Mouse (Mus musculus) midbrain, embryonic 12.5 days (tissue): Measurements from ENCODE around the gene Cntnap4. TPM values are rescaled to one million over a fixed set of nuclear protein-coding genes. Genes with fewer than 3 reads are reported as not detected.
A peak's percentile ranks its signal among the peaks of the same experiment; 100 is the strongest.
"Not testable (repeated sequence)": the region's sequence is repeated elsewhere in the genome, so short reads cannot be mapped to it uniquely, and the experiment has no call there.

ENCODE experiments used
- ATAC-seq: fragments of 200-750 bp; cut with Nextera tagmentation; 2 replicates; pipeline ENCODE4 v1.8.0; 2017; ENCODE audit warnings: low read depth, moderate TSS enrichment, moderate library complexity; ENCODE audit not compliant: low FRiP score
- H3K27ac ChIP-seq: fragments of 300-500 bp; sonication (generic); replicated peaks from 2 replicates; pipeline ENCODE4 v1.5.1; 2016; ENCODE audit warnings: mild to moderate bottlenecking
- H3K27me3 ChIP-seq: fragments of 300-500 bp; sonication (generic); 2 replicates; pipeline ENCODE4 v1.6.1; 2016; ENCODE audit warnings: mild to moderate bottlenecking
- H3K36me3 ChIP-seq: fragments of 300-500 bp; sonication (generic); 2 replicates; pipeline ENCODE4 v1.6.1; 2016
- H3K4me1 ChIP-seq: fragments of 300-500 bp; sonication (generic); 2 replicates; pipeline ENCODE4 v1.6.1; 2016
- H3K4me2 ChIP-seq: fragments of 300-500 bp; sonication (generic); replicated peaks from 2 replicates; pipeline ENCODE4 v1.6.1; 2016; ENCODE audit warnings: mild to moderate bottlenecking, moderate library complexity
- H3K4me3 ChIP-seq: fragments of 300-500 bp; sonication (generic); 2 replicates; pipeline ENCODE4 v1.5.1; 2016; ENCODE audit warnings: mild to moderate bottlenecking
- H3K9ac ChIP-seq: fragments of 300-500 bp; sonication (generic); replicated peaks from 2 replicates; pipeline ENCODE4 v1.6.1; 2016; ENCODE audit warnings: mild to moderate bottlenecking, moderate library complexity
- H3K9me3 ChIP-seq: fragments of 300-500 bp; sonication (generic); 2 replicates; pipeline ENCODE4 v1.6.1; 2016; ENCODE audit warnings: mild to moderate bottlenecking
- WGBS: fragments of 180-500 bp; shearing (Covaris S2); methylation state at CpG from one replicate; pipeline ENCODE4 v1.1.7; 2016; 5-methylcytosine and 5-hydroxymethylcytosine counted together
- polyA plus RNA-seq: library from polyadenylated mRNA; unstranded; fragments of >200 nt; fragmentation: Nextera tagmentation; extraction: Ambion mirVana; gene quantifications from 2 replicates; pipeline ENCODE4 v1.2.1, GENCODE M21; 2016

The Cntnap4 gene
- polyA plus RNA-seq, 1 experiment from 2014 or later = 2.2 TPM

DNA sequence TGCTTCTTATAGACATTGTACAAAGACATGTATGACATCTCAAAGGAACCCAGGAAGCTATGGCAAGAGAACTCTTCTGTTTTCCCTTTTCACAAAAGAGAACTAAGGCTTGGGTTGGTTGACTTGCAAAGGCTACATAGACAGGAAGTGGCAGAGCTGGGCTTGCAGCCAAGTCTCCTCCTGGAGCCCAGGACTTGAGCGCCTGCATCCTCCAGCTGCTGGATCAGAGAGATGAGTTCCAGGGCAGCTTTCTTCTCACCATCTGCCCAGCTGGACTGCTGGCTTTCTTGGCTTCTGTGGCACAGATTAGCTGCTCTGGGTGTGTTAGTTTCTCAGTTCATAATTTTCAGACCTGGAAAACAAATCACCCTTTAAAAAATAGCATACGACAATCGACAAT lies 165.7 kb downstream of the Cntnap4 start:
- Histone ChIP-seq H3K9ac (no peak overlapping the region), H3K4me3 (no peak overlapping the region), H3K27ac (no peak overlapping the region), H3K4me2 (no peak overlapping the region), H3K36me3 (no peaks in the 10 kb centered on the region), H3K4me1 (no peaks in the 10 kb centered on the region), H3K27me3 (no peaks in the 10 kb centered on the region), H3K9me3 (no peaks in the 10 kb centered on the region)
- WGBS = 97% methylated on average over 3 of the region's 3 CpGs
- no peak for ATAC-seq

GRCm38 (mm10) chr8:112743331-112743730 lies 173.5 kb downstream of the Cntnap4 start:
- no peaks in the 10 kb centered on the region for H3K36me3 ChIP-seq
- no peaks in the 10 kb centered on the region for H3K27me3 ChIP-seq
- no peaks in the 10 kb centered on the region for H3K9me3 ChIP-seq
- ATAC-seq = no peak
- no peaks in the 10 kb centered on the region for H3K4me1 ChIP-seq
- no peak overlapping the region for H3K4me3 ChIP-seq
- WGBS = 92% methylated on average over 4 of the region's 4 CpGs
- H3K27ac ChIP-seq = no peak overlapping the region
- no peak overlapping the region for H3K4me2 ChIP-seq
- H3K9ac ChIP-seq = no peak overlapping the region

DNA sequence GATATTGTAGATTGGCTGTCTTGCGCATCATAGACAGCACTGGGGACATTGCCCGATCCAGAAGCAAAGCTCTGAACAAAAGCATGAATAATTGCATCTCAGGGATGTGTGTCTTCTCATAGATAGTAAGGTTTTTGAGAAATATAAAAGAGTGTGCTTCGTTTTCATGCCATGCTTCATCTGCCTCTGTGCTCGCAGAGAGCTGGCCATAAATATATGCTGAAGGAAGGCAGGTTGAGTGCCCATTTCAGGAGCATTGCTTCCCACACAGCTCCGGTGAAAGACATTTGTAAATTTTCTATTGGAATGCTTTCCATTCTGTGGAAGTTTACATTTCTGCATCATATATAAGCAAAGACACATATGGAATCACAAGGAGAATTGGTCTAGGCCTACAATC lies 177.5 kb downstream of the Cntnap4 start:
- H3K4me2 ChIP-seq = no peak overlapping the region
- H3K27me3 ChIP-seq = no peaks in the 10 kb centered on the region
- no peaks in the 10 kb centered on the region for H3K9me3 ChIP-seq
- H3K4me3 ChIP-seq = no peak overlapping the region
- H3K27ac ChIP-seq = no peak overlapping the region
- no peak overlapping the region for H3K9ac ChIP-seq
- no peaks in the 10 kb centered on the region for H3K4me1 ChIP-seq
- H3K36me3 ChIP-seq = no peaks in the 10 kb centered on the region
- no peak for ATAC-seq
- 92% methylated on average over 5 of the region's 5 CpGs for WGBS

GRCm38 (mm10) chr8:112755171-112755570 lies 185.3 kb downstream of the Cntnap4 start:
- H3K9ac ChIP-seq = no peak overlapping the region
- H3K4me1 ChIP-seq = no peaks in the 10 kb centered on the region
- no peaks in the 10 kb centered on the region for H3K27me3 ChIP-seq
- H3K4me3 ChIP-seq = no peak overlapping the region
- H3K27ac ChIP-seq = no peak overlapping the region
- no peaks in the 10 kb centered on the region for H3K9me3 ChIP-seq
- WGBS = 89% methylated on average over 4 of the region's 4 CpGs
- H3K36me3 ChIP-seq = no peaks in the 10 kb centered on the region
- H3K4me2 ChIP-seq = no peak overlapping the region
- no peak for ATAC-seq

- no peaks in the 10 kb centered on the region for H3K36me3 ChIP-seq
- ATAC-seq = no peak
- no peaks in the 10 kb centered on the region for H3K4me1 ChIP-seq
- H3K27ac ChIP-seq = no peak overlapping the region
- no peak overlapping the region for H3K9ac ChIP-seq
- no peaks in the 10 kb centered on the region for H3K9me3 ChIP-seq
- no peak overlapping the region for H3K4me2 ChIP-seq
- WGBS = 93% methylated on average over 17 of the region's 17 CpGs
- H3K4me3 ChIP-seq = no peak overlapping the region
- no peaks in the 10 kb centered on the region for H3K27me3 ChIP-seq
Measured at GRCm38 (mm10) chr8:112803058-112803457, 233.2 kb downstream of the Cntnap4 start.

DNA sequence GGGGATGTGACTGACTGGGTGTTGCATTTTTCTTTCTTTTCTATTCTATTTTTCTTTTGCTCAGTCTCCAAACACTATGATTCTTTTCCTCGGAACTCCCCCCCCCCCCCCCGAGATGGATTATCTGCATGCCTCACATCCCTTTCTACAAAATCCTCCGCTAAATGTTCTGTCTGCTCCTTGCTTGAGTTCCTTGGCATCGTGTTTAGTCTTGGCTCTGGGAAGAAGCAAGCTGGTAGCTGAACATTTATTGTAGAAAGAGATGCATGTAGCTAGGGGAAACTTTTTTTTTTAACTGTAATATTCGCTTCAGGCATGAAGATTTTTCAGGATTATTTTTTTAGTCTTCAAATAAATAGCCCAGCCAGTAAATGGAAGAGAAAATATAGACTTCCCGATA lies 239.5 kb downstream of the Cntnap4 start:
- 55% methylated on average over 4 of the region's 6 CpGs for WGBS
- no peak overlapping the region for H3K4me2 ChIP-seq
- no peaks in the 10 kb centered on the region for H3K9me3 ChIP-seq
- no peaks in the 10 kb centered on the region for H3K4me1 ChIP-seq
- no peaks in the 10 kb centered on the region for H3K36me3 ChIP-seq
- no peak overlapping the region for H3K27ac ChIP-seq
- no peaks in the 10 kb centered on the region for H3K27me3 ChIP-seq
- no peak overlapping the region for H3K9ac ChIP-seq
- H3K4me3 ChIP-seq = no peak overlapping the region
- no peak for ATAC-seq

GRCm38 (mm10) chr8:112841057-112841456 lies 271.2 kb downstream of the Cntnap4 start:
- H3K27me3 ChIP-seq = no peaks in the 10 kb centered on the region
- H3K9me3 ChIP-seq = no peaks in the 10 kb centered on the region
- H3K27ac ChIP-seq = no peak overlapping the region
- no peak overlapping the region for H3K4me3 ChIP-seq
- no peaks in the 10 kb centered on the region for H3K36me3 ChIP-seq
- ATAC-seq = no peak
- no peak overlapping the region for H3K9ac ChIP-seq
- H3K4me1 ChIP-seq = no peaks in the 10 kb centered on the region; the same call in 1 of the 2 replicates
- WGBS = 75% methylated on average over 2 of the region's 2 CpGs
- no peak overlapping the region for H3K4me2 ChIP-seq

GRCm38 (mm10) chr8:112849541-112849940 lies 279.7 kb downstream of the Cntnap4 start:
- 94% methylated on average over 1 of the region's 1 CpGs for WGBS
- ATAC-seq, H3K4me2 ChIP-seq, H3K4me3 ChIP-seq, H3K9me3 ChIP-seq, H3K27me3 ChIP-seq, H3K9ac ChIP-seq, H3K4me1 ChIP-seq, H3K36me3 ChIP-seq, H3K27ac ChIP-seq: not testable (repeated sequence)

- 25% methylated on average over 8 of the region's 8 CpGs for WGBS
- Histone ChIP-seq H3K9ac (no peak overlapping the region), H3K4me3 (no peak overlapping the region), H3K4me2 (peak overlapping the region; percentile 26; the same call in 1 of the 2 replicates), H3K27me3 (no peaks in the 10 kb centered on the region), H3K36me3 (no peaks in the 10 kb centered on the region), H3K4me1 (peaks cover 18% of the 10 kb centered on the region), H3K9me3 (no peaks in the 10 kb centered on the region), H3K27ac (peak overlapping the region; percentile 67)
- ATAC-seq = peak; percentile 88
Measured at GRCm38 (mm10) chr8:112906458-112907112, 336.7 kb downstream of the Cntnap4 start.

DNA sequence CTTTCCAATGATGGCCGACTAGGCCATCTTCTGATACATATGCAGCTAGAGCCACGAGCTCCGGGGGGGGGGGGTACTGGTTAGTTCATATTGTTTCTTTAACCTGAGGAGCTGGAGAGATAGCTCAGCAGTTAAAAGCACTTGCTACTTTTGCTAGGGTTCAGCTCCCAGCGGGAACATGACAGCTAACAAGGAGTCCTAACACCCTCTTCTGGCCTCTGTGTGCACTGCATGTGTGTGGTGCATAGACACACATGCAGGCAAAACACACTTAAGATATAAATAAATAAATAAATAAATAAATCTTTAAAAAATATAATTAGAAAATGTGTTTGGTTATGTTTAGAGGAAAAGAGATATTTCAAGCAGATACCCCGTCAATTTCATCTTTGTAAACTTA lies 339.7 kb downstream of the Cntnap4 start:
- H3K4me2 ChIP-seq = no peak overlapping the region
- no peaks in the 10 kb centered on the region for H3K36me3 ChIP-seq
- ATAC-seq = 0 out of 2 replicates have a peak, but pooled peaks have one; percentile 36
- H3K4me3 ChIP-seq = no peak overlapping the region
- WGBS = 49% methylated on average over 5 of the region's 5 CpGs
- no peaks in the 10 kb centered on the region for H3K9me3 ChIP-seq
- H3K4me1 ChIP-seq = peaks cover 18% of the 10 kb centered on the region
- no peak overlapping the region for H3K27ac ChIP-seq
- no peak overlapping the region for H3K9ac ChIP-seq
- no peaks in the 10 kb centered on the region for H3K27me3 ChIP-seq

GRCm38 (mm10) chr8:112911422-112911821 lies 341.6 kb downstream of the Cntnap4 start:
- Histone ChIP-seq H3K4me1 (peaks cover 13% of the 10 kb centered on the region), H3K4me3 (no peak overlapping the region), H3K36me3 (no peaks in the 10 kb centered on the region), H3K9me3 (no peaks in the 10 kb centered on the region), H3K4me2 (no peak overlapping the region), H3K27me3 (no peaks in the 10 kb centered on the region), H3K27ac (no peak overlapping the region), H3K9ac (no peak overlapping the region)
- no peak for ATAC-seq

GRCm38 (mm10) chr8:112922151-112922550 lies 352.3 kb downstream of the Cntnap4 start:
- Histone ChIP-seq H3K4me1 (peaks cover 5% of the 10 kb centered on the region), H3K36me3 (no peaks in the 10 kb centered on the region), H3K4me2 (no peak overlapping the region), H3K9ac (no peak overlapping the region), H3K4me3 (no peak overlapping the region), H3K27ac (no peak overlapping the region), H3K27me3 (no peaks in the 10 kb centered on the region), H3K9me3 (no peaks in the 10 kb centered on the region)
- no peak for ATAC-seq

DNA sequence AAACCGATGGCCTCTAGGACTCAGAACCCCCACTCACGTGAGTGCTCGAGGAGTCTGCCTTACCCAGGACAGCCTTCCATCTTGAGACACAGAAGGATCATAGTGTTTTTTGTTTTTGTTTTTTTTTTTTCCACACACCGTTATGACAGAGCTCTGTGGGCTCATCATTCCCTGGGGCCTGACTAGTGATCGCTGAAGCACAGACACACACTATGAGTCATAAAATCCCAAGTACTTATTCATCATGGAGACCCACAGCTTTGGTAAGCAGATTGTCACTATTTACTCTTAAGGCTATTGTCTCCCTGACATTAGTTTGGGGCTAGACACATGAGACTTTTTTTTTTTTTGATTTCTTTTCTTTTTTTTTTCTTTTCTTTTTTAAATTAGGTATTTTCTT lies 352.9 kb downstream of the Cntnap4 start:
- ATAC-seq = no peak
- no peaks in the 10 kb centered on the region for H3K9me3 ChIP-seq

More for the DNA sequence above, 352.9 kb downstream of the Cntnap4 start:
- WGBS = 89% methylated on average over 5 of the region's 5 CpGs
- no peak overlapping the region for H3K4me3 ChIP-seq
- no peaks in the 10 kb centered on the region for H3K36me3 ChIP-seq
- no peak overlapping the region for H3K9ac ChIP-seq
- H3K4me1 ChIP-seq = peaks cover 5% of the 10 kb centered on the region
- no peaks in the 10 kb centered on the region for H3K27me3 ChIP-seq
- no peak overlapping the region for H3K4me2 ChIP-seq
- H3K27ac ChIP-seq = no peak overlapping the region
